Mouse (Mus musculus) lung, embryonic 16.5 days (tissue): ENCODE data around the gene Nos3. TPM values are rescaled to one million over a fixed set of nuclear protein-coding genes. Genes with fewer than 3 reads are reported as not detected.

Experiments used
- ATAC-seq: fragments of 200-750 bp; cut with Nextera tagmentation; 2 replicates; pipeline ENCODE4 v1.8.0; 2017; ENCODE audit warnings: low read depth, mild to moderate bottlenecking, moderate library complexity
- H3K27ac ChIP-seq: fragments of 300-500 bp; sonication (generic); 2 replicates; pipeline ENCODE4 v1.5.1; 2014; ENCODE audit warnings: mild to moderate bottlenecking, control low read depth, low read length
- H3K27me3 ChIP-seq: fragments of 300-500 bp; sonication (generic); 2 replicates; pipeline ENCODE4 v1.6.1; 2014; ENCODE audit warnings: low read depth, low read length, mixed read lengths; ENCODE audit not compliant: control insufficient read depth, insufficient read depth
- H3K36me3 ChIP-seq: fragments of 300-500 bp; sonication (generic); 2 replicates; pipeline ENCODE4 v1.6.1; 2014; ENCODE audit warnings: low read length; ENCODE audit not compliant: control insufficient read depth, insufficient read depth
- H3K4me1 ChIP-seq: fragments of 300-500 bp; sonication (generic); replicated peaks from 2 replicates; pipeline ENCODE4 v1.6.1; 2014; ENCODE audit warnings: low read length, mixed read lengths; ENCODE audit not compliant: control insufficient read depth, insufficient read depth
- H3K4me2 ChIP-seq: fragments of 300-500 bp; sonication (generic); 2 replicates; pipeline ENCODE4 v1.6.1; 2014; ENCODE audit warnings: low read depth, low read length, control low read depth
- H3K4me3 ChIP-seq: fragments of 300-500 bp; sonication (generic); 2 replicates; pipeline ENCODE4 v1.5.1; 2014; ENCODE audit warnings: mild to moderate bottlenecking, low read length, control low read depth
- H3K9ac ChIP-seq: fragments of 300-500 bp; sonication (generic); 2 replicates; pipeline ENCODE4 v1.6.1; 2014; ENCODE audit warnings: low read length, control low read depth
- H3K9me3 ChIP-seq: fragments of 300-500 bp; sonication (generic); 2 replicates; pipeline ENCODE4 v1.6.1; 2016; ENCODE audit warnings: low read length; ENCODE audit not compliant: control insufficient read depth
- WGBS: fragments of 180-500 bp; shearing (Covaris S2); extraction: QIAGEN DNeasy Blood & Tissue Kit; methylation state at CpG from one replicate; pipeline ENCODE4 v1.1.7; 2014; 5-methylcytosine and 5-hydroxymethylcytosine counted together
- polyA plus RNA-seq: library from polyadenylated mRNA; unstranded; fragments of >200 nt; fragmentation: Nextera tagmentation; extraction: Ambion mirVana; gene quantifications from 2 replicates; pipeline ENCODE4 v1.2.1, GENCODE M21; 2015

The Nos3 gene
- polyA plus RNA-seq, 1 experiment from 2014 or later = 19.8 TPM

DNA sequence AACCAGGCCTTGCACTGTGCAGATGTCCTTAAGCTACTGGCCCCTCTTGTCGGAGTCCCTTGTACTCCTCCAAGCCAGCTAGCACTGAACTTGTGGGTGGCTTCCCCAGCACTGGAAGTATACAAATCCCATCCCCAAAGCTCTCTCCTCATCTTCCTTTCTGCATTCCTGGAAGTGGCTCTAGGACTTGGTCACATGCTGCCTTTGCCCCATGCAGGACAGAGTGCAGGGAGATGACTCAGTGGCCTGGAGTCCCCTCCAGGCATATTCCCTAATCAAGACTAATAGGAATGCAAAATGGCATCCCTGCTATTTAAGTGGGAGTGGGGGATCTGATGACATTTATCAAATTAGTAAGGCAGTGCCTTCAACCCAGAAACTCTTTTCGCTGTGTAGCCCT lies 47.5 kb downstream of the Nos3 start:
- no peak for ATAC-seq
- no peak overlapping the region for H3K9ac ChIP-seq
- H3K4me3 ChIP-seq = no peak overlapping the region
- WGBS = 81% methylated on average over 2 of the region's 2 CpGs
- no peaks in the 10 kb centered on the region for H3K36me3 ChIP-seq
- H3K4me2 ChIP-seq = no peak overlapping the region
- no peak overlapping the region for H3K27ac ChIP-seq
- H3K9me3 ChIP-seq = no peaks in the 10 kb centered on the region
- 0 out of 2 replicates have a peak, but pooled peaks cover 4% of the 10 kb centered on the region for H3K4me1 ChIP-seq
- no peaks in the 10 kb centered on the region for H3K27me3 ChIP-seq

GRCm38 (mm10) chr5:24413042-24413693 lies 48.6 kb downstream of the Nos3 start, which contains the start of gene Asic3:
TSS of gene Asic3 (plus strand) at chr5:24413392.
- Histone ChIP-seq H3K27ac (no peak within 1 kb of the TSS), H3K9me3 (no peaks in the 10 kb centered on the region), H3K36me3 (no peaks in the 10 kb centered on the region), H3K4me1 (0 out of 2 replicates have a peak, but pooled peaks cover 4% of the 10 kb centered on the region), H3K9ac (no peak within 1 kb of the TSS), H3K27me3 (no peaks in the 10 kb centered on the region), H3K4me2 (no peak within 1 kb of the TSS), H3K4me3 (no peak within 1 kb of the TSS)
- 34% methylated on average over 11 of the region's 11 CpGs for WGBS
- no peak for ATAC-seq

- H3K27me3 ChIP-seq = no peaks in the 10 kb centered on the region
- no peaks in the 10 kb centered on the region for H3K9me3 ChIP-seq
- H3K36me3 ChIP-seq = no peaks in the 10 kb centered on the region
- H3K4me3 ChIP-seq = no peak overlapping the region
- 0 out of 2 replicates have a peak, but pooled peaks cover 4% of the 10 kb centered on the region for H3K4me1 ChIP-seq
- ATAC-seq = no peak
- no peak overlapping the region for H3K27ac ChIP-seq
- WGBS = 72% methylated on average over 13 of the region's 13 CpGs
- H3K9ac ChIP-seq = no peak overlapping the region
- H3K4me2 ChIP-seq = no peak overlapping the region
These were observed 49.3 kb downstream of the Nos3 start for GRCm38 (mm10) chr5:24413938-24414337.

DNA sequence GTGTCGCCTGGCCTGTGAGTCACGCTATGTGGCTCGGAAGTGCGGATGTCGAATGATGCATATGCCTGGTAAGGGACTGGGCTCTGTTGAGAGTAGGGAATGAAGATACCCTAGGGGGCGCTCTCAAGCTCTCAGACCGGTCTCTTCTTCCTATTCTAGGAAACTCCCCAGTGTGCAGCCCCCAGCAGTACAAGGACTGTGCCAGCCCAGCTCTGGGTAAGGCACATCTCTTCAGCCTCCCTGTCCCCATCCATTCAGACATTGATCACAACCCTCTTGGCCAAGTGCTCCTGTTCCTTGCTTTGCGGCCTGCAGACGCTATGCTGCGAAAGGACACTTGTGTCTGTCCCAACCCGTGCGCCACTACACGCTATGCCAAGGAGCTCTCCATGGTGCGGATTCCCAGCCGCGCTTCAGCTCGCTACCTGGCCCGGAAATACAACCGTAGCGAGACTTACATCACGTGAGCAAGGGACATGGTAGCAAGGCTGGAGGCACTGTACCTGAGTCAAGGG lies 51.7 kb downstream of the Nos3 start:
- Histone ChIP-seq H3K4me3 (no peak overlapping the region), H3K36me3 (peaks cover 4% of the 10 kb centered on the region; the same call in 1 of the 2 replicates), H3K4me2 (peak overlapping the region; percentile 31; the same call in 1 of the 2 replicates), H3K27me3 (no peaks in the 10 kb centered on the region), H3K4me1 (0 out of 2 replicates have a peak, but pooled peaks cover 4% of the 10 kb centered on the region), H3K9ac (no peak overlapping the region), H3K9me3 (no peaks in the 10 kb centered on the region), H3K27ac (no peak overlapping the region)
- 3% methylated on average over 21 of the region's 21 CpGs for WGBS
- ATAC-seq = peak; percentile 73

- Histone ChIP-seq H3K4me2 (no peak overlapping the region), H3K27ac (no peak overlapping the region), H3K9ac (no peak overlapping the region), H3K4me1 (peaks cover 6% of the 10 kb centered on the region), H3K9me3 (no peaks in the 10 kb centered on the region), H3K27me3 (no peaks in the 10 kb centered on the region), H3K36me3 (peaks cover 4% of the 10 kb centered on the region; the same call in 1 of the 2 replicates), H3K4me3 (no peak overlapping the region)
- ATAC-seq = no peak
- 83% methylated on average over 10 of the region's 10 CpGs for WGBS
These were observed 53.0 kb downstream of the Nos3 start for GRCm38 (mm10) chr5:24417587-24417986.

- no peaks in the 10 kb centered on the region for H3K9me3 ChIP-seq
- H3K27ac ChIP-seq = no peak overlapping the region
- WGBS = 85% methylated on average over 9 of the region's 9 CpGs
- H3K4me3 ChIP-seq = no peak overlapping the region
- no peak overlapping the region for H3K4me2 ChIP-seq
- no peak overlapping the region for H3K9ac ChIP-seq
- no peaks in the 10 kb centered on the region for H3K27me3 ChIP-seq
- H3K4me1 ChIP-seq = peaks cover 9% of the 10 kb centered on the region
- peaks cover 4% of the 10 kb centered on the region; the same call in 1 of the 2 replicates for H3K36me3 ChIP-seq
- no peak for ATAC-seq
These were observed 55.8 kb downstream of the Nos3 start for GRCm38 (mm10) chr5:24420381-24420780.

DNA sequence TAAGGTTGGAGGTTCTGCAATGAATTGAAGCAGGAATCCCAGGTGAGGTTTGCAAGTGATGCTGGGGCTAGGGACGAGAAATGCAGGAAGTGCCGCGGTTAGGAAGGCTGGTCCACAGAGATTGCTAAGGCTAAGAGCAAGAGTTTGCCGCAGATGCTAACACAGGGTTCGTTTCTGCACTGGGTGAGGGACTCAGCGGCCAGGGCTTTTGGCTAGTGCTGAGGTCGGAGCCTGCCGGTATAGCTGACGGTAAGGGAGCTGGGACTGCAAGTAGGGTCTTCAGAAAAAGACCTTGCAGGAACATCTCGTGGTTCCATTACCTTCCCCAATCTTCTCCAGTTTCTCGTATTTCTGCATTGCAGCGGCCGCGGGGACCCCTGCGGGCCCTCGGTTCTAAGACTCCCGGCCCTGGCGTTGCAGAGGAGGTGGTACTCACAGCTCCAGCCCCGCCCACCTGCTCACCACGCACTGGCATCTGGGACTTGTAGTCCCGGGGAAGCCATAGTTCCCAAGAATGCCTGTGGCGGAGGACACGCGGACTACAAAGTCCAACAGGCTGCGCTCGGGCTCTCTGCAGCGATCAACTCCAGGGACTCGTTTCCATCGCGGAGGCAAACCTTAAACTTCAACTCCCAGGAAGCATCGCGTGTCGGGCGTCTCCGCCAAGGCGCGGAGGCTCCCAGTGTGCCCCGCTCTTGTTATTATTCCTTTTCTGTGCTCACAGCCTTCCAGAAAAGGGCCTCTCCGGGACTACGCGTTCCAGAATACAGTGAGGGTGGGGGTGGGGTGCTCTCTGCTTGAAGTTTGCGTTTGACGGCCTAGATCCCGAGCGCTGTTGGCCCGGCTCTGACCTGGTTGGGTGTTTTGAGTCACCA lies 58.8 kb downstream of the Nos3 start, which contains the start of the genes Cdk5 and Slc4a2:
Cdk5 (minus strand) TSS at position 402 of the 875 bp plus-strand sequence.
Slc4a2 (plus strand) TSS at position 709 of the 875 bp plus-strand sequence.
- Histone ChIP-seq H3K4me3 (peak within 1 kb of the TSS; percentile 59), H3K36me3 (peaks cover 4% of the 10 kb centered on the region; the same call in 1 of the 2 replicates), H3K4me2 (peak within 1 kb of the TSS; percentile 84), H3K9me3 (no peaks in the 10 kb centered on the region), H3K9ac (peak within 1 kb of the TSS; percentile 73), H3K27ac (peak within 1 kb of the TSS; percentile 98), H3K4me1 (peaks cover 26% of the 10 kb centered on the region), H3K27me3 (no peaks in the 10 kb centered on the region)
- ATAC-seq = peak; percentile 93
- under 1% methylated on average over 46 of the region's 46 CpGs for WGBS

- no peaks in the 10 kb centered on the region for H3K27me3 ChIP-seq
- H3K27ac ChIP-seq = peak overlapping the region; percentile 98
- peak overlapping the region; percentile 72 for H3K9ac ChIP-seq
- no peaks in the 10 kb centered on the region for H3K9me3 ChIP-seq
- peak overlapping the region; percentile 59 for H3K4me3 ChIP-seq
- ATAC-seq = no peak; the same call in 1 of the 2 replicates
- H3K4me2 ChIP-seq = peak overlapping the region; percentile 84
- peaks cover 4% of the 10 kb centered on the region; the same call in 1 of the 2 replicates for H3K36me3 ChIP-seq
- whole genome bisulfite sequencing = 8% methylated on average over 21 of the region's 21 CpGs
- peaks cover 30% of the 10 kb centered on the region for H3K4me1 ChIP-seq
These were observed 59.6 kb downstream of the Nos3 start for GRCm38 (mm10) chr5:24424004-24424781.
